Mouse (Mus musculus): ENCODE results near the gene Sycp3. TPM values are rescaled to one million over a fixed set of nuclear protein-coding genes. Genes with fewer than 3 reads are reported as not detected.
"Not testable (repeated sequence)": the region's sequence is repeated elsewhere in the genome, so short reads cannot be mapped to it uniquely, and the experiment has no call there.

Gene Sycp3
- polyA plus RNA-seq, 1 experiment, result not detected

DNA sequence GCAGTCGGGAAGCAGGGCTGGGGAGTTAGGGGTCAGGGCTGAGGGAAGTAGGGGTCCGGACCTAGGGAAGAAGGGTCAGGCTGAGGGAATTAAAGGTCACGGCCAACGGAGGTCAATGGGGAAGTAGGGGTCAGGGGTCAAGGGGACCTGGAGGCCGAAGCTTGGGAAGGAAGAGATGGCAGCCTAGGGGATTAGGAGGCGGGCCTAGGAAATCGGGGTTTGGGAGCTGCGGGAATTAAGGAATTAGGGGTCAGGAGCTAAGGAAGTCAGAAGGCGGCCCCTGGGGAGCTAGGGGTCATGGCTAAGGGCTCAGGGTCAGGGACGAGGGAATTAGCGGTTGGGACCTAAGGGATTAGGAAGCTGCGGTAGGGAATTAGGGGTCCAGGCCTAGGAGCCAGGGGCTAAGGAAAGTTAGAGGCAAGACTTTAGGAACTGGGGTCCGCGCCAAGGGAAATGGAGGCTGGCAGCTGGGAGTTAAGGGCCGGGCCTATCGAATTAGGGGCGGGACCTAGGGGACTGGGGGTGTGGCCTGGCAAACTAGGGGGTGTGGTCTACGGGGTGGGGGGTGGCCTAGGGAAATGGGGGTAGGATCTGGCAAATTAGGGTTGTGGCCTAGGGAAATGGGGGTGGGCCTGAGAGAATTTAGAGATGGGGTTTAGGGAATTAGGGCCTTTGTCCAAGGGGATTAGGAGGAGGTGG, 902 bp downstream of the Sycp3 start:
- 92% methylated on average over 18 of the region's 18 CpGs for WGBS
- Histone ChIP-seq H3K27me3 (ENCODE audit: control insufficient read depth, insufficient read depth, low read length) (no peaks in the 10 kb centered on the region), H3K36me3 (ENCODE audit: control insufficient read depth, insufficient read depth, low read length) (no peaks in the 10 kb centered on the region), H3K27ac (ENCODE audit: insufficient read depth, low read length) (no peak overlapping the region), H3K4me3 (ENCODE audit: extremely low read depth, insufficient read depth, insufficient read length) (no peak overlapping the region), H3K4me1 (ENCODE audit: control insufficient read depth, insufficient read depth, insufficient read length) (no peaks in the 10 kb centered on the region)
- TF ChIP-seq CTCF (IDR thresholded peaks at IDR 0.05; ENCODE audit: extremely low read depth, insufficient read depth, insufficient read length, insufficient replicate concordance), result no peak
- TF ChIP-seq POLR2A (IDR thresholded peaks at IDR 0.05; ENCODE audit: low read depth, low read length), result no peak
- no peak for DNase-seq (ENCODE audit: low read depth in 1 of 2, low spot score in 2 of 2)

DNA sequence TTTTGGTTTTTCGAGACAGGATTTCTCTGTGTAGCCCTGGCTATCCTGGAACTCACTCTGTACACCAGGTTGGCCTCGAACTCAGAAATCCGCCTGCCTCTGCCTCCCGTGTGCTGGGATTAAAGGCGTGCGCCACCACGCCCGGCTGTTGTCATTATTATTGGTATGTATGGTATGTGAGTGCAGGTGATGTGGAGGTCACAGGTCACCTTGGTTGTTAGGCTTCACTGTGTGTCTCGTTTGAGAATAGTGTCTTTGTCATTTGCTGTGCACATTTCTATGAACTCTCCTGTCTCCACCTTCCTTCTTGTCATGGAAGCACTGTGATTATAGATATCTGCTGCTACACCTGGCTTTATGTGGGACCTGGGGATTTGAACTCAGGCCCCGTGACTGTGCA, 23.5 kb downstream of the Sycp3 start:
- WGBS, result 93% methylated on average over 10 of the region's 10 CpGs

DNA sequence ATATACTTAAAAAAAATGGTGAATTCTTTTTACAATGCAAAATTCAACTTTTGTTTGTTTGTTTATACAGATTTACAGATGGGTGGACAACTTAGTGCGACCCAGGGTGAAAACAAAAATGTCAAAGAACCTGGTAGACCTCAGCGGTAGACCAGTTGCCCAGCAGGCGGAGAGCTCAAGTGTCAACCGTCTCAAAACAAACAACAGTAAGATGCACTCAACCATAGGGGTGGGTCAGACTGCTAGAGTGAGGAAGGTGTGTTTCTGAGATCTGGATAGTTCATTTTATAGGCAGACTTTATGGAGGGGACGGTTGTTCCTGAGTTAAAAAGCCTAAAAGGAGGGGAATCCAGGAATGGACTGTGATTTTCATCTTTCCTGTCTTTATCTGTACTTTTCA, 29.3 kb downstream of the Sycp3 start:
- no peak overlapping the region for H3K27ac ChIP-seq (ENCODE audit: insufficient read depth, low read length)
- H3K27me3 ChIP-seq (ENCODE audit: control insufficient read depth, insufficient read depth, low read length), result no peaks in the 10 kb centered on the region
- no peaks in the 10 kb centered on the region for H3K36me3 ChIP-seq (ENCODE audit: control insufficient read depth, insufficient read depth, low read length)
- no peaks in the 10 kb centered on the region for H3K4me1 ChIP-seq (ENCODE audit: control insufficient read depth, insufficient read depth, insufficient read length)
- WGBS, result 92% methylated on average over 5 of the region's 5 CpGs
- H3K4me3 ChIP-seq (ENCODE audit: extremely low read depth, insufficient read depth, insufficient read length), result no peak overlapping the region
- no peak for TF ChIP-seq CTCF (IDR thresholded peaks at IDR 0.05; ENCODE audit: extremely low read depth, insufficient read depth, insufficient read length, insufficient replicate concordance)
- TF ChIP-seq POLR2A (IDR thresholded peaks at IDR 0.05; ENCODE audit: low read depth, low read length), result no peak
- no peak for DNase-seq (ENCODE audit: low read depth in 1 of 2, low spot score in 2 of 2)

More for the DNA sequence above, 23.5 kb downstream of the Sycp3 start:
- DNase-seq (ENCODE audit: low read depth in 1 of 2, low spot score in 2 of 2); H3K36me3 ChIP-seq (ENCODE audit: control insufficient read depth, insufficient read depth, low read length); H3K27me3 ChIP-seq (ENCODE audit: control insufficient read depth, insufficient read depth, low read length); H3K4me3 ChIP-seq (ENCODE audit: extremely low read depth, insufficient read depth, insufficient read length); H3K27ac ChIP-seq (ENCODE audit: insufficient read depth, low read length); H3K4me1 ChIP-seq (ENCODE audit: control insufficient read depth, insufficient read depth, insufficient read length): not testable (repeated sequence)

DNA sequence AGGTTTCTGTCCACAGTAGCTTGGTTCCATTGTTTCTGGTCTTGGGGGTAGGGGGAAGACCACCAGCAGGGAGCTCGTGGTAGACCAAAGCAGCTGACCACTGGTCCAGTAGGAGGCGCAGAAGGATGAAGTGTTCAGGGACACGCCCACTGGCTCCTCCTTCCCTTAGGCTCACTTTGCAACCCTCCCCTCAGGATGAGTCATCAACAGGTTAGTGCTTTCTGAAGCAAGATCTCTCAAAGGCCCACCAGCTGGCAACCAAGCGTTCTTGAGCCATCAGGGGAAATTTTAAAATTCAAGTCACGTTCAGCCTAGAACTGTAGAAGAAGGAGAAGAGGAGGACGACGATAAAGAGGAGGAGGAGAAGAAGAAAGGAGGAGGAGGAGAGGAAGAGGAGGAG, 32.3 kb downstream of the Sycp3 start:
- H3K4me1 ChIP-seq (ENCODE audit: control insufficient read depth, insufficient read depth, insufficient read length), result no peaks in the 10 kb centered on the region
- WGBS, result 75% methylated on average over 7 of the region's 7 CpGs
- no peak for DNase-seq (ENCODE audit: low read depth in 1 of 2, low spot score in 2 of 2)
- no peaks in the 10 kb centered on the region for H3K36me3 ChIP-seq (ENCODE audit: control insufficient read depth, insufficient read depth, low read length)
- TF ChIP-seq CTCF (IDR thresholded peaks at IDR 0.05; ENCODE audit: extremely low read depth, insufficient read depth, insufficient read length, insufficient replicate concordance), result no peak
- no peak for TF ChIP-seq POLR2A (IDR thresholded peaks at IDR 0.05; ENCODE audit: low read depth, low read length)
- H3K4me3 ChIP-seq (ENCODE audit: extremely low read depth, insufficient read depth, insufficient read length), result no peak overlapping the region
- H3K27ac ChIP-seq (ENCODE audit: insufficient read depth, low read length), result no peak overlapping the region
- no peaks in the 10 kb centered on the region for H3K27me3 ChIP-seq (ENCODE audit: control insufficient read depth, insufficient read depth, low read length)

DNA sequence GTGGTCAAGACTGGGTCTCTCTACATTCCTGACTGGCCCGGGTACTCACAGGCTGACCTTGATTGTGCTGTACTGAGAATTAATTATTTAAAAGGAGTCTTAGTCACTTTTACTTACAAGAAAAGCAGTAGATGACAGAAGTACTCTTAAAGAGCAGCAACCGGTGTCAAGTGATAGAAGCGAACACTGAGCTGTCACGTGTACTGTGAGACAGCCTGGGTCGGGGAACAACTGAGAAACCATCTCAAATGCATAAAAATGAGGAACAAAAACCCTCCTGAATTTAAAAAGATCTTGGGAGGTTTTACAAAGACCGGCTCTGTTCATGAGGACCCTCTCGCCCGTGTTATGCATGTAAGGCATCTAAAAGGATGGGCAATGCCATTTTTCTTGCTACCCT, 33.3 kb downstream of the Sycp3 start:
- Histone ChIP-seq H3K4me3 (ENCODE audit: extremely low read depth, insufficient read depth, insufficient read length) (no peak overlapping the region), H3K4me1 (ENCODE audit: control insufficient read depth, insufficient read depth, insufficient read length) (no peaks in the 10 kb centered on the region), H3K36me3 (ENCODE audit: control insufficient read depth, insufficient read depth, low read length) (no peaks in the 10 kb centered on the region), H3K27me3 (ENCODE audit: control insufficient read depth, insufficient read depth, low read length) (no peaks in the 10 kb centered on the region), H3K27ac (ENCODE audit: insufficient read depth, low read length) (no peak overlapping the region)
- DNase-seq (ENCODE audit: low read depth in 1 of 2, low spot score in 2 of 2), result no peak
- TF ChIP-seq POLR2A (IDR thresholded peaks at IDR 0.05; ENCODE audit: low read depth, low read length), result no peak
- TF ChIP-seq CTCF (IDR thresholded peaks at IDR 0.05; ENCODE audit: extremely low read depth, insufficient read depth, insufficient read length, insufficient replicate concordance), result no peak
- WGBS, result 46% methylated on average over 8 of the region's 8 CpGs

DNA sequence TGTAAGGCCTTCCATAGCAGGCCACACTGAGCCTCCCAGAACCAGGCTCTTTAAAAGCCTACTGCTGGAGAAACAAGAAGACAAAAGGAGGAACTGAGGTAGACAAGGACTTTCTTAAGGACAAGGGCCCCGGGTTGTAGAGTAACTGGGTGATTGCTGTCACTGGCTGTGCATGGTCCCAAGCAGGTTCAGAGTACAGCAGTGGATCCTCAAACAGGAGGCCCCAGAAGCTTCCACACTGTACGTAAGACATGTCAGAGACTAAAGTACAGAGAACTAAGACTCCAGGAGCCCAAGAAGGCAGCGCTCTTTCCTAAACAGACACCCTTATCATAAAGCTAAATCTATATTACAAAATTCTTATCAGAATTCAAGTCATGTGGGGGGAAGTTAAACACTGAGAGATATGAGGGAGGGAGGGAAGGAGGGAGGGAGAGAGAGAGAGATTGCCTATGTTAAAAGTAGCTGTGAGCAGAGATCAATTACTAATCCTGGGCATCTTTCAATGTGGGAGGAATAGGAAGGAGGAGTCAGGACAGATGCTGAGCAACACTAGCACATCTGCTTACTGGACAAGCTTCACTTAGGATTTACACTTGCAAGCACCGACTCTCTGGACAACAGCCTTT, 35.7 kb downstream of the Sycp3 start:
- H3K36me3 ChIP-seq (ENCODE audit: control insufficient read depth, insufficient read depth, low read length), result no peaks in the 10 kb centered on the region
- no peak overlapping the region for H3K4me3 ChIP-seq (ENCODE audit: extremely low read depth, insufficient read depth, insufficient read length)
- no peaks in the 10 kb centered on the region for H3K27me3 ChIP-seq (ENCODE audit: control insufficient read depth, insufficient read depth, low read length)
- H3K27ac ChIP-seq (ENCODE audit: insufficient read depth, low read length), result no peak overlapping the region
- 69% methylated on average over 4 of the region's 4 CpGs for WGBS
- no peak for DNase-seq (ENCODE audit: low read depth in 1 of 2, low spot score in 2 of 2)
- TF ChIP-seq CTCF (IDR thresholded peaks at IDR 0.05; ENCODE audit: extremely low read depth, insufficient read depth, insufficient read length, insufficient replicate concordance) (no peak), POLR2A (IDR thresholded peaks at IDR 0.05; ENCODE audit: low read depth, low read length) (no peak)
- H3K4me1 ChIP-seq (ENCODE audit: control insufficient read depth, insufficient read depth, insufficient read length), result no peaks in the 10 kb centered on the region

DNA sequence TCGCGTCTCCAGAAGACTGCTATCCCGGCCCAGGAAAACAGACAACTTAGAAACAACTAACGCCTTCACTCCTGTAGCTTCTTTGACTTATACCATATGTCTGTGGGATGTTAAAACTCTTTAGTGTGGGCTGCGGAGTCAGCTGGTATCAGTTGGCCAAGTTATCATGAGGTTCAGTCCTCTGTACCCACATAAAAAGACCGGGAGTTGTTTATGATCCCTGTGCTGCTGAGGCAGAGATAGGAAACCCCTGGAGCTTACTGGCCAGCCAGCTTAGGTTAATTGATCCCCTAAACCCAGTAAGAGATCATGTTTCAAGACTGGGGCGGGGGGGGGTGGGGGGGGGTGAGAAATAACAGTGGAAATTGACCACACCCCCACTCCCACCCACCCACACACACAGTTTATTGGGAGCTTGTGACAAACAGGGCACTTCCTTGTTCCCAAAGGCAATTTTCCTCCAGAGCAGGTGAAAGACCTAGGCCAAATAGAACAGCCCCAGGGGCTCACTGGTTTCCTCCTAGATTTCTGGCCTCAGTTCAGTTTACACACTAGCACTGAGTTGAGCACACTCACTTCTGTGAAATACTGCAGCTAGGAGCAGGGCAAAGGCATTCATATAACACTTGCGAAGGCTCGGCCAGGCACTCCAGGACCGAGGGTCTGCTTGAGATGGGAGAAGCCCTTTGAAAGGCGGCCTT, 37.6 kb downstream of the Sycp3 start:
- Histone ChIP-seq H3K27ac (ENCODE audit: insufficient read depth, low read length) (no peak overlapping the region), H3K36me3 (ENCODE audit: control insufficient read depth, insufficient read depth, low read length) (no peaks in the 10 kb centered on the region), H3K4me3 (ENCODE audit: extremely low read depth, insufficient read depth, insufficient read length) (no peak overlapping the region), H3K4me1 (ENCODE audit: control insufficient read depth, insufficient read depth, insufficient read length) (no peaks in the 10 kb centered on the region), H3K27me3 (ENCODE audit: control insufficient read depth, insufficient read depth, low read length) (no peaks in the 10 kb centered on the region)
- WGBS, result 86% methylated on average over 11 of the region's 11 CpGs
- TF ChIP-seq CTCF (IDR thresholded peaks at IDR 0.05; ENCODE audit: extremely low read depth, insufficient read depth, insufficient read length, insufficient replicate concordance) (no peak), POLR2A (IDR thresholded peaks at IDR 0.05; ENCODE audit: low read depth, low read length) (no peak)
- DNase-seq (ENCODE audit: low read depth in 1 of 2, low spot score in 2 of 2), result no peak

All from spleen, adult 2 months (tissue).